Mouse (Mus musculus) right cerebral cortex, postnatal 4 days (tissue): ENCODE measurements at regions not wholly inside any gene's neighbourhood (a gene's known extent, or its start where the extent isn't known, plus 50 kb on each side); places are given as distances from the start of the nearest gene placed in this dataset.

Source experiments
- DNase-seq: peaks from one replicate; pipeline ENCODE4 v3.0.0-alpha.2; 2022

DNA sequence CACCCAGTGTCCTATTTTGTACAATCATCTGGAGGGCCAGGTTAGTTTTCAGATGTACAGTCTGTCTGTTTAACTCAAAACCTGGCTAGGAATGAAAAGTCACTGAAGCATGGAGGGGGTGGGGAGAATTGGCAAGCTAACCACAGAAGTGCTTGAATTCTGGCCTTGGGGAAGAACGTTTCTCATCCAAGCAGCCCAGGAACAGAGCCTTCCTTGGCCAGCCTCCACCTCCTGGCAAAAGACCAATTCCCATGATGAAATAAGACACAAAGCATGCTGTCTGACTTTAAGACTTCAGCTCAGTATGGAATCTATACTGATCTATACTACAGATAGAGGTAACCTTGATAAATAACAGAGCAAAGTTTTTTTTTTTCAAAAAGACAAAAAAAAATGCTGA is 80.3 kb upstream of the Zfp648 start:
- peak; percentile 62 for DNase-seq

DNA sequence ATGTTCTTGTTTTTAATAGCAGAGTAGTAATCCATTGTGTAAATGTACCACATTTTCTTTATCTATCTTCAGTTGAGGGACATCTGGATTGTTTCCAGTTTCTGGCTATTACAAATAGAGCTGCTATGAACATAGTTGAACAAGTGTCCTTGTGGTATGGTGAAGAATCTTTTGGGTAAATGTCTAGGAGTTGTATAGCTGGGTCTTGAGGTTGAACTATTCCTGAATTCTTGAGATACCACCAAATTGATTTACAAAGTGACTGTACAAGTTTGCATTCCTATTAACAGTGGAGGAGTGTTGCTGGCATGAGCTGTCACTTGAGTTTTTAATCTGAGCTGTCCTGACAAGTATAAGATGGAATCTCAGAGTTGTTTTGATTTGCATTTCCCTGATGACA is 76.0 kb upstream of the Zfp648 start:
- DNase-seq: no peak

DNA sequence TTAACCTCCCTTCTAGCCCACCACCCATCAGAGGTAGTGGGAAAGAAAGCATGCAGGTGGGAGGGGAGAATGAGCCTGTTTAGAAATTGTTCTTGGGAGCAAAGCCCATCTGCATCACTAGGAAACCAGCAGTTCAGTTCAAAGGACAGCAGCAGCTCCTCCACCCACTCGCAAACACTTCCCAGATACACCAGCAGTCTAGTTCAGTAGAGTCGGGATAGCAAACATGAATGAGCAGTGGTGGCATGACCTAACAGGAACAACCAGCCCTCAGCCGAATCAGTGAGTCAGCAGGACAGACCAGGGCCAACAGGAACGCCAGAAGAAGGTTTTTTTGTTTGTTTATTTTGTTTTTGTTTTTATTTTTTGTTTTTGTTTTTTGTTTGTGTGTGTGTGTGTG is 74.5 kb upstream of the Zfp648 start:
- DNase-seq: no peak

DNA sequence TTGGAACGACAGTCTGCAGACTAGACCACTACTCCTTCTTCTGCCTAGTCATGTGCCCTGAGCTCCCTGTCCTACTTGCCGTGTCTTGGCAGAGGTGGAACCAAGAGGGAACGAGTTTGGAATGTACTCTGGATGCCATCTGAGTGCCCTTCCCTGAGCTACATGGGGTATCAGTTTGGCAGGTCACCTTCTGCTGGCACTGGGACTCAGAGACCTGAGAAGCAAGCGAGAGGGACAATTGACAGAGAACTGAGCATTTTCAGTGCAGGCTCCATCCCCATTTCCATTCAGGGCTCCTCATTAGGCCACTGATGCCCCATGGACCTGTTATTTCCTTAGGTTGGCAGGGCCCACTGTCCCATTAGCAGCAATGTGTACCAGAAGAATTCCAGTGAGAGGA is 61.5 kb upstream of the Zfp648 start:
- DNase-seq: no peak

DNA sequence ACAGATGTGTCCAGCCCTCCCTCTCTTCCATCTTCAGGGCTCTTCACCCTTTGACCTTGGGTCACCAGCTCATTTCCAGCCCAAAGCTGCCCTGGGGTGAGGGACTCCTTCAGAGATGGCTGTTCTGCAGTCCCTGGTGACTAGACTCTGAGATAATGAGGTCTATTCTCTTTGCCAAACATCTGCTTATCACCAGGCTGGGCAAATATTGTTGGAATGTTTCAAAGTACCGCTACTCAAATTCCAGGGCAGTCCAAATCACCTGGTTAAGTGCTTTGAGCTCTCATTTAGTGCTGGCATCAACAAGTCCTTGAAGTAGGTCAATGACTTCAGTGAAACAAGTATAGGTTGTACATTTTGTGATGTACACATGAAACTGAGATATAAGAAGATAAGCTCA is 57.3 kb upstream of the Zfp648 start:
- no peak for DNase-seq

DNA sequence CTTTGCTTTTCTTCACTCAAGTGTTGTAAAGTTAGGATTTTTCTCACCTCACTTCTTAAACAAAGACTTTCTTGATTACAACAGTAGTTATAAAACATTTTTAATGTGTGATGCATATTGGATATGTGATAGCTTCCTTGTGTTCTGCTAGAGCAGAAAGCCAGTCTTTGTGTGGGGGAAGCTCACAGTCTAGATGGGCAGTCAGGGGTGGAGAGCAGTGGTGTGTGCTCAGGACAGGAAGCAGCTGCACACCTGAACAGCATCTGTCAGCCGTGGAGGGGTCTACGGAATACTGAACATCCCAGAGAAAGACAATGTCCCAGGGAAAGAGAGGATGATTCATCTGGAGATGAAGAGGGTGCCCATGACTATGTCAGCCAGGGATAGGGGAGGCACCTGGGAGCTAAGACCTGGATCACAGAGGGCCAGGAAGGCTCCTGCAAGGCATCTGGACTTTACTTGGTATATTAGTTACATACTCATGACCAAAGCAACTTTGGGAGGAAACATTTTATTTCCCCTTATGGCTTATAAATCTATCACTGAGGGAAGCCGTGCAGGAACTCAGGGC is 53.9 kb upstream of the Zfp648 start:
- DNase-seq: no peak

DNA sequence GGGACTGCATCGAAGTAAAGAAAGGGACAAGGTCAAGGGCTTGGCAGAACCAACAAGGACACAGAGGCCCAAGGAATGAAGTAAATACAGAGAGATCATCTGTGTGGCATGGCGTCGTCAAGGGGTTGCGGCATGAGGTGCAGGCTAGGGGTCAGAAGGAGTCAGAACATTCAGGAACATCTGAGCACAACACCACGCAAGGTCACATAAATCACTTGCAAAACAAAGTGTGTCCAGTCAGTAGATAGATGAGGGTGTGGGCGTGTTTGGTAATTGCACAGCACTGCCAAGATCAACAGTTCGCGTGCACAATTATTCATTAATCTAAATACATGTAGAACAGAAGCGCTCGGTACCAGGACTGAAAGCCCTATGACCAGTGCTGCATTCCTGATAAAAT is 52.0 kb upstream of the Zfp648 start:
- no peak for DNase-seq

DNA sequence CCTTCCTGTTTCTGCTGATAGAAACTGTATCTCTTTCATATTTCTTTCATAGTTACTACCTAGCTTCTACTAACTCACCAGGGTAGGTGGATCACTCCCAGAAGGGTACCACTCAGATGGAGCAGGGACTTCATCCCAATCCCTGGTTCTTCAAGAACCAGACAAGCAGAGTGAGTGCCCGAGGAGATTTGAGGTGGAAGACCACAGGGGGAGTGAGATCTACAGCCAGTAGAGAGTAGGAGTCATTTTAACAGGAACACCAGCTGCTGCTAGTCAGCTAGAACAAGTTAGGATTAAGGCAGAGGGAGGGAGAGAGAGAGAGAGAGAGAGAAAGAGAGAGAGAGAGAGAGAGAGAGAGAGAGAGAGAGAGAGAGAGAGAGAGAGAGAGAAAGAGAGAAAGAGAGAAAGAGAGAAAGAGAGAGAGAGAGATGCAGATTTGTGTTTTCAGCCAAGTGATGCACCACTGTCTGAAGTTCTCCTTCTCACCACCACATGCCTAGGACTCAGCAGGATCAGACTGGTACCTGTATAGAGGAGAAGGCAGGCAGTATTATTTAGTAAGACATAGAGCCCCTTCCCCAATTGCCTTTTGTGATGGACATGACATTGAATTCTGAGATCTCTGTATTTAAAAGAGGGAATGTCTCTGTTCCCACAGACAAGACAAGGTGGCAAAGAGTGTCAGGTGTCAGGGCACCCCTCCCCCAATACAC is 51.4 kb upstream of the Zfp648 start:
- DNase-seq: no peak

DNA sequence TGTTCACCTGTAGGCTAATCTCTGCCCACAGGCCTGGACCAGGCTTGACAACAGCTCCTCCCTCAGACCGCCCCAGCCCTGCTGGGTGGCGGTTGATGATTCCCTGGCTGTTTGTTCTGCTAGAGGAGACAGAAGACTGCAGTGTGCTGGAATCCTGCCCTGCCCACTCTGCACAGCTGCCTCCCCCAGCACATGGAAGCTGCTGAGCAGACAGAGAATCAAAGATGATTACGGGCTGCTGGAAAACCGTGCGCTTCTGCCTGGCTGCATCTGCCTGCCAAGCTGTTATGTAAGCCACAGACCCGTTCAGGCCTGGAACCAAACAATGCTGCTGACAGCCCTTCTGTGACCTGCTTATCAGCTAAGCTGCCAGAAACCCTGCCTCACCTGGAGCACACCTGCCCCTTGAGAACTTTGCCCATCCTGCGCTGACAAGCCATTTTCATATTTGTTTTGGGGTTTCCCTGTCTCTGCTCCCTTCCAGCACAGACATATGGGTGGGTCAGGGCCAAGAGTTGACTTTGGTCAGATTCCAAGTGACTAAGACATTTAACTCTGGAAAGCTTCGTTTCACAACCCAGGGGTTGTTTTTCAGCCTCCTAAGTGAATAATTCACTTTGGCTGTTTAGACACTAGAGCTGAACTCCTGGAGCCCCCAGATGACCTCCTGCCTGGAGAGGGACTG is 50.7 kb upstream of the Zfp648 start:
- peak; percentile 64 for DNase-seq
